Mouse (Mus musculus) mature B cell (primary cell): ENCODE data around the gene Fis1.

Experiments used
- in situ Hi-C: fragments of 300-500 bp; cut with MboI; formaldehyde crosslinking; loops from 2 replicates; pipeline ENCODE4 v1.14.3; 2019

The Fis1 gene

GRCm38 (mm10) chr5:136967592-136967991, 14.5 kb downstream of the Fis1 start:
- in situ Hi-C loops: no loop called here

- in situ Hi-C loops: no loop called here
Observed at GRCm38 (mm10) chr5:136970703-136971102, 17.6 kb downstream of the Fis1 start.

GRCm38 (mm10) chr5:136973670-136974069, 20.6 kb downstream of the Fis1 start:
- in situ Hi-C loops: no loop called here

GRCm38 (mm10) chr5:136977769-136978168, 24.7 kb downstream of the Fis1 start:
- in situ Hi-C loops: no loop called here

- in situ Hi-C loops: no loop called here
Observed at GRCm38 (mm10) chr5:136979762-136980161, 26.7 kb downstream of the Fis1 start.

GRCm38 (mm10) chr5:136980974-136981373, 27.9 kb downstream of the Fis1 start:
- in situ Hi-C loops: no loop called here

- in situ Hi-C loops: no loop called here
Observed at GRCm38 (mm10) chr5:136982338-136982930, 29.4 kb downstream of the Fis1 start.

GRCm38 (mm10) chr5:136984828-136985227, 31.8 kb downstream of the Fis1 start:
- in situ Hi-C loops: no loop called here

GRCm38 (mm10) chr5:136986695-136987137, 33.6 kb downstream of the Fis1 start, which contains the start of gene Plod3:
Plod3 (plus strand) TSS chr5:136987019.
- in situ Hi-C loops: no loop called here

GRCm38 (mm10) chr5:136987138-136987933, 34.3 kb downstream of the Fis1 start:
- in situ Hi-C loops: no loop called here

- in situ Hi-C loops: no loop called here
Observed at GRCm38 (mm10) chr5:136987934-136988271, 34.8 kb downstream of the Fis1 start, which contains the start of gene Znhit1. Znhit1 (minus strand) TSS chr5:136988021.

- in situ Hi-C loops: no loop called here
Observed at GRCm38 (mm10) chr5:136988420-136988819, 35.3 kb downstream of the Fis1 start.

GRCm38 (mm10) chr5:136989801-136990200, 36.7 kb downstream of the Fis1 start:
- in situ Hi-C loops: no loop called here

- in situ Hi-C loops: no loop called here
Observed at GRCm38 (mm10) chr5:136999449-136999848, 46.4 kb downstream of the Fis1 start.

- in situ Hi-C loops: no loop called here
Observed at GRCm38 (mm10) chr5:137000612-137001011, 47.5 kb downstream of the Fis1 start.

GRCm38 (mm10) chr5:137007276-137007675, 54.2 kb downstream of the Fis1 start:
- in situ Hi-C loops: no loop called here

GRCm38 (mm10) chr5:137009988-137010387, 56.9 kb downstream of the Fis1 start:
- in situ Hi-C loops: no loop called here

GRCm38 (mm10) chr5:137012401-137012950, 59.4 kb downstream of the Fis1 start:
- in situ Hi-C loops: no loop called here
